Mouse (Mus musculus) liver, embryonic 13.5 days (tissue): ENCODE results near the gene Krt26. TPM values are rescaled to one million over a fixed set of nuclear protein-coding genes. Genes with fewer than 3 reads are reported as not detected.

Experiments
- ATAC-seq: fragments of 200-750 bp; cut with Nextera tagmentation; 2 replicates; pipeline ENCODE4 v1.8.0; 2017; ENCODE audit warnings: low read depth, mild to moderate bottlenecking, moderate number of reproducible peaks, moderate library complexity
- DNase-seq: peaks from one replicate; pipeline ENCODE4 v3.0.0; 2022
- H3K27ac ChIP-seq: fragments of 300-500 bp; sonication (generic); 2 replicates; pipeline ENCODE4 v1.5.1; 2015; ENCODE audit warnings: moderate library complexity, mild to moderate bottlenecking, inconsistent platforms
- H3K27me3 ChIP-seq: fragments of 300-500 bp; sonication (generic); 2 replicates; pipeline ENCODE4 v1.6.1; 2015; ENCODE audit warnings: mild to moderate bottlenecking, inconsistent platforms
- H3K36me3 ChIP-seq: fragments of 300-500 bp; sonication (generic); 2 replicates; pipeline ENCODE4 v1.6.1; 2015; ENCODE audit warnings: mild to moderate bottlenecking, inconsistent platforms
- H3K4me1 ChIP-seq: fragments of 300-500 bp; sonication (generic); replicated peaks from 2 replicates; pipeline ENCODE4 v1.6.1; 2015; ENCODE audit warnings: inconsistent platforms
- H3K4me2 ChIP-seq: fragments of 300-500 bp; sonication (generic); 2 replicates; pipeline ENCODE4 v1.6.1; 2015; ENCODE audit warnings: inconsistent platforms, mild to moderate bottlenecking, moderate library complexity
- H3K4me3 ChIP-seq: fragments of 300-500 bp; sonication (generic); replicated peaks from 2 replicates; pipeline ENCODE4 v1.5.1; 2015; ENCODE audit warnings: mild to moderate bottlenecking, inconsistent platforms
- H3K9ac ChIP-seq: fragments of 300-500 bp; sonication (generic); 2 replicates; pipeline ENCODE4 v1.6.1; 2015; ENCODE audit warnings: mild to moderate bottlenecking, inconsistent platforms
- H3K9me3 ChIP-seq: fragments of 300-500 bp; sonication (generic); replicated peaks from 2 replicates; pipeline ENCODE4 v1.6.1; 2016; ENCODE audit warnings: inconsistent platforms
- WGBS: fragments of 180-500 bp; shearing (Covaris S2); methylation state at CpG from one replicate; pipeline ENCODE4 v1.1.7; 2015; ENCODE audit not compliant: insufficient replicate concordance; 5-methylcytosine and 5-hydroxymethylcytosine counted together
- polyA plus RNA-seq: library from polyadenylated mRNA; unstranded; fragments of >200 nt; fragmentation: Nextera tagmentation; extraction: Ambion mirVana; gene quantifications from 2 replicates; pipeline ENCODE4 v1.2.1, GENCODE M21; 2015

Krt26 gene
- polyA plus RNA-seq, 1 experiment from 2014 or later, result not detected

DNA sequence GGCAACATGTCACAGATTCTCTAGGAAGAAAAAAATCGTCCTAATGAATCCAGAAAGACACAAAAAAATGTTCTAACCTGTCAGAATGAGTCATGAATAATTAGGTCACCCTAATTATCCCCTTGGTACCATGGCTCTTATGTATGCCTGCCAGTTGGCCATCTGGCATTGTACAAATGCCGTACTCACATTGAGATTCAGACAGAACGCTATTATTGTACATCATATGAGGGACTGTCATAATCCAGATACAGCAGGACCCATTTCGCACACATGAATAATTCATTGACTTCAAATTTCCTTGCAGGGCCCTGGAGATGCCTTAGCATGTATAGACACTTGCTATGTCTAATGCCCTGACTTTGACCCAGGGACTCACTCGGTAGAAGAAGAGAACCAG, 53.8 kb downstream of the Krt26 start:
- no peak overlapping the region for H3K9ac ChIP-seq
- H3K9me3 ChIP-seq, result no peaks in the 10 kb centered on the region
- no peak overlapping the region for H3K4me3 ChIP-seq
- ATAC-seq, result no peak
- no peak overlapping the region for H3K27ac ChIP-seq
- H3K4me1 ChIP-seq, result no peaks in the 10 kb centered on the region
- WGBS, result 68% methylated on average over 5 of the region's 5 CpGs
- no peak for DNase-seq
- H3K4me2 ChIP-seq, result no peak overlapping the region
- no peaks in the 10 kb centered on the region for H3K36me3 ChIP-seq
- H3K27me3 ChIP-seq, result no peaks in the 10 kb centered on the region

DNA sequence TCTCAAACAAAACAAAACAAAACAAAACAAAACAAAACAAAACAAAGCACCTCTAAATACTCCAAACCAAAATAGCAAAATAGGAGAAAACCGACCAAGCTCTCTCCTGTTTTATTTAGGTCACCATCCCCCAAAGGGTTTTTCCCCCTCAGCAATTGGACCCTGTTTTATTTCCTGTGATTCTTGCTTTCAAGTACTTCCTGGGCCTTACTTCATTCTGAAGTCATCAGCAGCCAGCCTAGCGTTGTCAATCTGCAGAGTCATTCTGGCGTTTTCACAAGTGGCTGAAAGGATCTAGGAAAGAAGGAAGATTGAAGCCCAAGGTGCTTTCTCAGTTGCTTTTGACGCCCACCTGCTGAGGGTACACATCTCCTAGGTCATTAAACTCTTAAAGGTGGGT, 54.4 kb downstream of the Krt26 start:
- Histone ChIP-seq H3K4me2 (no peak overlapping the region), H3K27ac (no peak overlapping the region), H3K9me3 (no peaks in the 10 kb centered on the region), H3K9ac (no peak overlapping the region), H3K4me1 (no peaks in the 10 kb centered on the region), H3K4me3 (no peak overlapping the region), H3K36me3 (no peaks in the 10 kb centered on the region), H3K27me3 (no peaks in the 10 kb centered on the region)
- no peak for ATAC-seq
- DNase-seq, result no peak
- WGBS, result 25% methylated on average over 4 of the region's 4 CpGs

DNA sequence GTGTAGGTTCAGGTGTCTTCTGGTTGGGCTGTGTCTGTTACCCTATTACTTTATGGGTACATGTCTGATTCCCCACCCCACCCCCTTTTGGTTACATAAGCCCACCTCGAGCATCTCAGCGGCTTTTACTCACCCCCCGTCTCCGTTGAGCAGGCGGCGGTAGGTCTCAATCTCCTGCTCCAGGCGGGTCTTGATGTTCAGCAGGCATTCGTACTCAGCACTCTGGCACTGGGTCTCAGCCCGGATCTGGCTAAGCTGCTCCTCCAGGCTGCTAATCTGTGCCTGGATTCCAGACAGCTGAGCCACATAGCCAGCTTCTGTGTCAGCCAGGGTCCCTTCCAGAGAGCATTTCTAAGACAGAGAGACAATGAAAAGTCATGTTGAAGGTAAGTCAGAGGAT, 56.6 kb downstream of the Krt26 start:
- Histone ChIP-seq H3K9me3 (no peaks in the 10 kb centered on the region), H3K36me3 (no peaks in the 10 kb centered on the region), H3K4me1 (no peaks in the 10 kb centered on the region), H3K4me2 (no peak overlapping the region), H3K27me3 (no peaks in the 10 kb centered on the region), H3K9ac (no peak overlapping the region), H3K27ac (no peak overlapping the region), H3K4me3 (no peak overlapping the region)
- no peak for ATAC-seq
- 59% methylated on average over 9 of the region's 9 CpGs for WGBS
- DNase-seq, result no peak

DNA sequence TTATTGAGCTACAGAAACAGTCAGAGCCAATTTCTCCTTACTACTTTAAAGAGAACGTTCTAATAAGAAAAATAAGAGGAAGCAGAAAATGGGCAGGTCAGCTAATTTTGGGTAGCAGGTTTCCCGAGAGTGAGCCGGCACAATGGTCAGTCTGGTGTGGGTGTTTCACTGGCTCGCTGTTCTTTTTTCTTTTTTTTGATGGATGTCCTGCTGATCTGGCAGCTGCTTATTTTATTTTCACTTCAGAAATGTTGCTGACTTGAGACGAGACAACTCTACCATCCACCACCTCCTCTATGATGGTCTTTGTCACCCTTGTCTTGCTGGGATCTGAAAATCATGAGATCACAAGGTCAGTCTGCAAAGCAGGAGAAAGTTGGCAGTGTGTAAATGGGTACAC, 57.8 kb downstream of the Krt26 start:
- Histone ChIP-seq H3K4me2 (no peak overlapping the region), H3K9me3 (no peaks in the 10 kb centered on the region), H3K27me3 (no peaks in the 10 kb centered on the region), H3K36me3 (no peaks in the 10 kb centered on the region), H3K27ac (no peak overlapping the region), H3K9ac (no peak overlapping the region), H3K4me3 (no peak overlapping the region), H3K4me1 (no peaks in the 10 kb centered on the region)
- DNase-seq (no peak), ATAC-seq (no peak)
- 47% methylated on average over 5 of the region's 5 CpGs for WGBS

Other genes with a start within 250 kb of the Krt26 start
- gene Tns4, start 248.7 kb downstream of the Krt26 start, polyA plus RNA-seq, result 0.22 and 0.32 TPM in 2 replicates
- gene Ccr7, start 182.9 kb downstream of the Krt26 start, polyA plus RNA-seq, result 0.07 and 0.17 TPM in 2 replicates
- gene Smarce1, start 106.9 kb downstream of the Krt26 start, polyA plus RNA-seq, result 96.0 and 123 TPM in 2 replicates
- 0.05 and 0.29 TPM in 2 replicates for gene Krt222, start 93.9 kb downstream of the Krt26 start, polyA plus RNA-seq
- gene Krt24, start 52.7 kb downstream of the Krt26 start, polyA plus RNA-seq, result not detected in 2 replicates
- not detected in 2 replicates for gene Krt25, start 15.0 kb downstream of the Krt26 start, polyA plus RNA-seq
- gene Krt27, start 13.1 kb upstream of the Krt26 start, polyA plus RNA-seq, result not detected in 2 replicates
- gene Krt28, start 36.9 kb upstream of the Krt26 start, polyA plus RNA-seq, result not detected in 2 replicates
- 4.2 and 4.6 TPM in 2 replicates for gene Krt10, start 51.4 kb upstream of the Krt26 start, polyA plus RNA-seq
- not detected in 2 replicates for gene Krt12, start 84.3 kb upstream of the Krt26 start, polyA plus RNA-seq
- gene Krt20, start 100.2 kb upstream of the Krt26 start, polyA plus RNA-seq, result 28.0 and 33.9 TPM in 2 replicates
- 0.54 and 0.67 TPM in 2 replicates for gene Krt23, start 155.2 kb upstream of the Krt26 start, polyA plus RNA-seq
- gene Krt39, start 183.4 kb upstream of the Krt26 start, polyA plus RNA-seq, result not detected in 2 replicates
- gene Krt40, start 205.2 kb upstream of the Krt26 start, polyA plus RNA-seq, result not detected in 2 replicates
- gene Krtap3-3, start 212.9 kb upstream of the Krt26 start, polyA plus RNA-seq, result not detected in 2 replicates
- not detected in 2 replicates for gene Krtap3-2, start 218.9 kb upstream of the Krt26 start, polyA plus RNA-seq
- gene Gm11939, start 221.5 kb upstream of the Krt26 start, polyA plus RNA-seq, result not detected in 2 replicates
- not detected in 2 replicates for gene Krtap3-1, start 228.7 kb upstream of the Krt26 start, polyA plus RNA-seq
- not detected in 2 replicates for gene Krtap1-5, start 243.1 kb upstream of the Krt26 start, polyA plus RNA-seq
- gene Krtap1-4, start 245.7 kb upstream of the Krt26 start, polyA plus RNA-seq, result not detected in 2 replicates